Mouse (Mus musculus): ENCODE results near the gene Cd3eap.

Gene Cd3eap

DNA sequence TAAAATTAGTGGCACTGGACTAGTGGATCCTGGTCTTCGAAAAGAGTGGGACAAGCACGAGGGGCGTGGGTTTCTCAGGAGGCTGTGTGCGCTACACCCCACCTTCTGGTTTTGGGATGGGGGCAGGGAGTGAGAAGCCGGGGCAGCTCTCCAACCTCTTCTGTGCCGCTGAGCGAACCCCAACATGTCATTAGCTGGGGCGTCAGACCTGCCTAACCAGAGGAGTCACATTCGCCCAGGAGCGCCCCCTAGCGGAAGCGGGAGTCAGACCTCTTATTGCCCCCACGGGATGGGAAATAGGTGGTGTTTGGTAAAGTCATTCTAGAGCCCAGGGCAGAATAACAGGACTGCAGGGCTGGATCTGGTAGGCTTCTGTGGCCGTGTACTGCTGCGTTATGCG is 2.4 kb upstream of the Cd3eap start:
- DNase-seq (ENCODE audit: low spot score), result peak; percentile 91

DNA sequence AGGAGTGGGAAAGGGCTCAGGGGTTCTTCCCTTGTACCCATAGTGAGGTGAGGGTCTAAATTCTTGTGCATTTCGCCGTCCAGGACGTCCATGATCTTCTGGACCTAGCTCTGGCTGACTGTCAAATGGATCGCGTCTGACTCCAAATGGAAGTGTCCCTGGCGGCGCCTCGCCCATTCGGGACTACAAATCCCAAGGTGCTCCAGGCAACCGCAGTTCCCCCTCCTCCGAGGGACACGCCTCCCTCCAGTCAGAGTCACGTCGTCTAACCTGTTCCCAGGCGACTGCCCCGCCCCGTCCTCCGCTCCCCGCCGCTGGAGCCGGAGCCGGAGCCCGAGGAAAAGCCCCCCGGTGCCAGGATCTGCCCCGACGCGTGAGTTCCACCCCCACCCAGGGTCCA is 1.7 kb upstream of the Cd3eap start:
- DNase-seq (ENCODE audit: low spot score), result peak; percentile 86

DNA sequence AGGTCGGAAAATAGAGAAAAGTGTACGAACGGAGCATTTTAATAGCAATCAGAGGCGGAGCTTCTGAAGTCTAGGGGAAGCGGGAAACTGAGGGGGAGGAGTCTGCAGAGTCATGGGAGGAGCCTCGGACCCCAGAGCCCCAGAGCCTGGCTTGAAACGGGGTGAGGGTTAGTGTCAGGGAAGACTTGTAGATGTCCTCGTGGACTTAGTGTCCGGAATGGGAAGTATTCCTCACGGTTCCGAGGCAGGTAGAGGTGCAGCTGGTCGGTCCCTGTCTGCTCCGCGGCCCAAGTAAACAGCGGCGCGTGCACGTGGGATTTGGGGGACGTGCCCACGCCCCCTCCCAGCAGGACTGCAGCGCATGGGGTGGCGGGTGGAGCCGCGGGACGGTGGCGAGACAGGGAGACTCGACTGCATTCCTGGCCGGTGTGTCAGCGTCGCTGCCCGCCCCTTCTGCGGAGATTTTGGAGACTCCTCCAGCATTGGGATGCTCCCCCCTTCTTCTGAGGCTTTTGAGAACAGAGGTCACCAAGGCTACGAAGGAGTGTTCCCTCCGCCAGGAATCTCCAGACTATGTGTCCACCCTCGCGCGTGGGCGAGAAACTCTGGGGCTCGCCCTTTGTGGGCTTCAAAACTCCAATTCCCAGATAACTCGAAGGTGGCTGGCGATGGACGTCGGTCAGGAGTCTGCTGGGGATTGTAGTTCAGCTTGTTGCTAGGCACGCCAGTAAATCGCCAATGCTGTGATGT is 784 bp upstream of the Cd3eap start:
- peak; percentile 88 for DNase-seq (ENCODE audit: low spot score)

DNA sequence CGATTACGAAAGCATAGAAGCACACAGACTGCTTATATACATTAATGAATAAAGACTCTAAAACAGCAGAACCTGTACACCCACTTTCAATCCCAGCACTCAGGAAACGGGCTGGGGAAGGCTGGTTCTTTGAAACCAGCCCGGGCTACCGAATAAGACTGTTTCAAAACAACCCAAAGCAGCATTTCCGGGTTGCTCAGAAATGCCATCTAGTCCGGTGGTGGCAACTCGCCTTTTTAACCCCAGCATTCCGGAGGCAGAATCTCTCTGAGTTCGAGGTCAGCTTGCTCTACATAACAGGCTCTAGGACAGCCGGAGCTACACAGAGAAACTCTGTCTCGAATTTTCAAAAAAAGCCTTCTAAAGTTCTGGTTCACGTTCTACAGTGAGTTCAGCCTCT is 649 bp downstream of the Cd3eap start:
- no peak for DNase-seq (ENCODE audit: low spot score)

DNA sequence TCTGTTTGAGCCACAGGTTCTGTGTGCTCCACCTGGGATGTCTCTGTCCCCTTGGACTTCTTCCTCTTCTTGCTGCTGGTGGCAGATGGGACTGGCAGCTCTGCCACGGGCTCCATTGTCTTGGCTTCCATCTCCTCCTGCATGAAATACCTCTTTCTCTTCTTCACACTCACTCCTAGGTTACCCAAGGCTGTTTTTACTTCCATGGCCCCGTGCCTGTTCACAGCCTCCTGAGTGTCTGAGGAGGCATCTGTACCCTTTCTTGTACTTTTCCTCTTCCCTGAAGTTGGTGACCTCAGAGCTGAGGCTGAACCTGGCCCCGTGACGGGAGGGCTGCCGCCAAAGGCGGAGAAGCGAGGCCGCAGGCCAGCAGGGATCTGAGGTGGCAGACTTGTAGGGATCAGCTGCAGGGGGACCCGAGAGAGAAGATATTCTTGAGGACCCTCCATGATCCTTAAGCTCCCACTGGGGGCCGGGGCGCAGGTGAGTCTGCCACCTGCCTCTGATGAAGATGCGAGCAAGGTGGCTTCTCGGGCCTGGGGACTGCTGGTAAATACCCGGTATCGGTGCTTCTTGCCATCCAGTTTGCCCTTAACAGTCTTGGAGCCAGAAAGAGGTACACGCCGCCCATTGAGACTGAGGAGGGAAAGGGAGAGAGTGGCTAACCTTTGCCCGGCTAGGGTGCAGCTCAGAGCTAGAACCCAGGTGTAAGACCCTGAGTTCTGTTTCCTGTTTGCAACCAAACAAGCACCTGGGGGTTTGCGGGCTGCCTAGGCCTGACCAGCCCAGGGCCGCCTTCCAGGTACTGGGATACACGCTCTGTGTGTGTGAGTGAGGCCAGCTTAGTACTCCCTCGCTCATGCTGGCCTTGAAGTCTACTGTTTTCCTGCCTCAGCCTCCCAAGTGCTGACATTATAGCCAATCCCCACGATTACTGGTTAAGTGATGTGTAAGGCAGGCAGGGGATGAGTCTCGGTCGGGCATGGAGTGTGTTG is 1.6 kb downstream of the Cd3eap start:
- no peak for DNase-seq (ENCODE audit: low spot score)

DNA sequence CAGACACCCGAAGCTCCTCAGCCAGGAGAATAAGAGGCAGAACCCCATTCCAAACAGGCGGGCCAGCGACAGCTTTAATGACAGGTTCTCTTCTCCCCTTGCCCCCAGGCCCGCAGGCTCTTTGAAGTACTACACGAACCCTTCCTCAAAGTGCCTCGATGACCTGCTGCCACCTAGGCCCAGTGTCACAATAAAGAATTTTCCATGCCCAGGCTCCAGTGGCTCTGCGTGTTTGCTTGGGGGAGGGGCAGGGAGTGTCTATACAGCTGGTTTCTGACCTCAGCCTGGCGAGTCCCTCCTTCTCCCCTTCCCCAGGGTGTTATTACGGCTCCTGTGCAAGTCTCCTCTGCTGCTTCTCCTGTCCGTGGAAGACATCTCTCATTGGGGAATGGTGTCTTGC is 3.0 kb downstream of the Cd3eap start:
- no peak for DNase-seq (ENCODE audit: low spot score)

DNA sequence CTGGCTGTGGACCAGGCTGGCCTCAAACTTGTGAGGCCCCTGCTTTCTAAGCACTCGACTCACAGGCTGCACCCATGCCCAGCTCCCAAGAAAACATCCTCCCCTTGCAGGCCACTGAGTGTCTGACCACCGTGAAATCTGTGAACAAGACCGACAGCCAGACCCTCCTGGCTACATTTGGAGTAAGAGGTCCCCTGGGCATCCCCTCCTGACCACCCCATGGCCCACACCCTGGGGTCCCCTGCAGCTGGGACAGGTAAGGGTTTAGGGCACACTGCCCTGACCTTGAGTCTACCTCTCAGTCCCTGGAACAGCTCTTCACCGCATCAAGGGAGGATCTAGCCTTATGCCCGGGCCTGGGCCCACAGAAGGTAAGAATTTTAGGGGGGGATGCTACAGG is 4.3 kb downstream of the Cd3eap start:
- no peak for DNase-seq (ENCODE audit: low spot score)

DNA sequence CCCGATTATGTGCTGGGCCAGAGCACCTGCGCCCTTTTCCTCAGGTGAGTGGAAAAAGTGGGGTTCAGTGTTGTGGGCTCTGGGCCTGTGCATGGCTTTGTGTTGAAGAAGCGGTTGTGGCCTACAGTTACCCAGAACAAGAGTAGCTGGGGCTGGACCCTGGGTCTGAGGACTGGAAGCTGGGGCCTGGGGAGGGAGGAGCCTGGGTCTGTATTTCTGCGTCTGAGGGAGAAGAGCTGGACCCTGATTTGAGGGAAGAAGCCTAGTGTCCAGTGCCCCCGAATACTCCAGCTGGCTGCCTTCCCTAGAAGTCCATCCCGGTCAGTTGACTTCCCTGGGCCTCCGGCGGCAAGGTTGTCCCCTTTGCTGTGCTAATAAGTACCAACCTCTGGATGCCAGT is 9.1 kb downstream of the Cd3eap start:
- DNase-seq (ENCODE audit: low spot score), result no peak

DNA sequence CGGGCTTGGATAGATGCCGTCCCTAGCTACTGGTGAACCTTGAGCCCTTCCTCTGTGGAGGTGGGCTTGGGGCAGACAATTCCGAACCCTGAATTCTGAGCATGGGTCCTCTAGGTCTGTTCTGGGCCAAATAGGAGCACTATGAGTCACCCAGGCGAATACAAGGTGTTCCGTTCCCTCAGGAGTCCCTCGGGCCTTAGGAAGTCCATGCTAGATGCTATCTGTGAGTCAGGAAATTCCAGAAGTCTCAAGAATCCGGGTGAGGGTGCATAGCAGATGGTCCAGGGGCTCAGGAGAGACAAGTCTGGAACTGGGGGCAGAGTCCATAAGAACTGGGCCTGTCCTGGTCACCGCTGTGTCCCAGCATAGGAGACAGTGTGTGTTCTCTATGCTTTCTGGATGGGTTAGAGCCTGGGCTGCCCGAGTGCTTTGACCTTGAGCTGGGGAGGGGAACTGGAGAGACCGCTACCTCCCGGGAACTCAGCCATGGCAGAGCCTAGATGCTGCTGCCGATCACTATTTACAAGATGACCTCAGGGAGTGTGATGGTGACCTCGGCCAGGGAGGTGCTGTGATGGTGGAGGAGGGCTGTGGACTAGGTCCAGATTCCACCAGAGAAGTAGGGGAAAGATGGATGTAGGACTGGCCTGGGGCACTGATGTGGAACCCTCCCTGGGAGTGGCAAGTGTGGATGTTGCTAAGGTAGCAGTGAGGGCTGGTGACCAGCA is 9.9 kb downstream of the Cd3eap start:
- DNase-seq (ENCODE audit: low spot score), result no peak

DNA sequence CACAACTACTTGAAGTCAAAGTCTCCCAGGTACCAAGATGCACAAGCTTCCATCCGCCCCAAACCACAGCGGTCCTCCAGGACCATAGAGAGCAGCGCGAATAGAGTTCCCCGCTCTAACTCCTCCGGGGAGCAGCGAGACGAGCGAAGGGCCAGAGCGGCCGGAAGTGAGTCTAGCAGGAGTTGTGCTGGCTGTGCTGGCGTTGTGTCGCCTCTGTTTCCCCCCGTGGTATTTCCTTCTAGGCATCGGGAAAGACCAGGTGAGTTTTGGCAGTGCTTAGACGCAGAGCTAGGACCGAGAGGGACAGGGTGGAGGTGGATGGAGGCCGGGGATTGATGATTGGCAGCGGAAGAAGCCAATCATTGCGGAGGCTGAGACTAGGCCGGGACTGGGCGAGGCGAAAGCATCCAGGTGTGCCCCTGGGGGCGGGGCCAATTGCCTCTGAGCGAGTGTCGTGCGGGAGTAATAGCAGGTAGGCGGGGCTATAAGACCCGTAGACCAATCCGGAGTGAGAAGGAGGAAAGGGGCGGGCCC is 14.3 kb downstream of the Cd3eap start:
- DNase-seq (ENCODE audit: low spot score), result peak; percentile 98

DNA sequence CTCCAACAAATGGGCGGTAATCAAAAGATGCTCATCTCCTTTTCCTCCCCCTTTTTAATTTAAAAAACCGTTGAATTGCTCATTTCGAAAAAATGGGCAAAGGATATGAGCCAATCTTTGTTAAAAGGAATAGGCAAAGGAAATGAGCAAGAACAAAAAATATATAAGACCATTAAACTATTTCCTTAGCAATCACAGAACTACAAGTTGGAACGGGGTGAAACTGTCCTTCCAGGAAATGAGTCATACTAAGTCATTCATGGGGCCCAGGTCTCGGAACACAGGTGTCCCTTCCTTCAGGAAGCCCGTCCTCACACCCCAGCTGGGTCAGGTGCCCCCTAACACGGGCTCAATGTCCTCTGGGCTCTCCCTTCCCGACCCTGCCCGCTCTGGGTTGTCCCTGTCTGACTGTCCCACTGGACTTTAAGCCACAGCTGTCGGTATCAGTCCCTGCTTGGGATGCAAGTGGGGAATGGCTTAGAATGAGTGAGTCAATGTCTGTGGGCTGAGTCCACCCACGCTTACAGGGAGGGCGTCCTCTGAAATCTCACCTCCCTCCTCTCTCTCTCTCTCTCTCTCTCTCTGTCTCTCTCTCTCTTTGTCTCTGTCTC is 14.9 kb downstream of the Cd3eap start, which contains the start of gene Ercc1:
Gene Ercc1 (plus strand): TSS at position 542 of the 611 bp plus-strand sequence.
- no peak for DNase-seq (ENCODE audit: low spot score)

DNA sequence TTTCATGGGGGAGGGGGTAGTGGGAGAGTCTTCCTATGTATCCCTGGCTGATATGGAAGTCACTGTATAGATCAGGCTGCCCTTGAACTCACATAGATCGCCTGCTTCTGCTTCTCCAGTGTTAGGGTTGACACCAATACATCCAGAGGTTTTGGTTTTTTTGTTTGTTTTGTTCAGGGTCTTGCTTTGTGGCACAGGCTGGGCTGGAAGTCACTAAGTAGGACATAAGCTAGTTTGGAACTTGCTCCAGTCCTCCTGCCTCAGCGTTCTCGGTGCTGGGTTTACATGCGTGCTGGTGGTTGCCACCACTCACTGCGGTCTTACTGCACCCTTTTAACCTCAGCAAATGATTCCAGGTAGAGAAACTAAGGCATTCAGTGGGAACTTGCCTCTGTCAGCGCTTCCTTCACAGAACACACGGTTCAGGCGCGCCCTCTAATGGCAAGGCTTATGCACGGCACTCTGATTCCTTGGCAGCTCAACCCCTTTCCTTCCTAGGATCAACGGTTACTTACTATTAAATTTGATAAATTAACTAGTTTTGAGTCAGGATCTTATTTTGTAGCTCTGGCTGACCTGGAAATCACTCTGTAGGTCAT is 16.0 kb downstream of the Cd3eap start:
- peak; percentile 85 for DNase-seq (ENCODE audit: low spot score)

DNA sequence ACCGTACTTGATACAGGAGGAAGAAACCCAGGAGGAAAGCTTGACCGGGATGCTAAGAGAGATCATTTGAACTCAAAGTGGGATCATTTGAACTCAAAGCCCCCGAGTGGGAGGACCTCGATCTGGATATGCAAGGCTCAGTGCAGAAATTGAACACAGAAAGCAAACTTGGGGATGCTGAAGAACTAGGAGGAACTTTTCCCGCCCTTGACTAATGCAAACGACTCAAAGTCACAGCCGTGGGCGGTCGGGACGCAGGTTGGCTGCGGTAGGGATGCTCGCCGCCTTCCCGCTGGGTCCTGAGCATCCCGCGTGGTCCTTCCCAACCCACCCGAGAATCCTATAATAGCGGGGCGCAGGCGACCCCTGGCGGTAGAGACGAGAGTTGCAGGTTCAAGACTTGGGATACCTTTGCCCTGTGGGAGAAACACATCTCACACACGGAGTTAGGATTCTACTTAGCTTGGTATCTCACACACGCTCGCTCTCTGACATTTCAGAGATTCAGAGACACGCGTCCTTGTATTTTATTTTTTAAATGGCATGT is 16.7 kb downstream of the Cd3eap start:
- peak; percentile 70 for DNase-seq (ENCODE audit: low spot score)

DNA sequence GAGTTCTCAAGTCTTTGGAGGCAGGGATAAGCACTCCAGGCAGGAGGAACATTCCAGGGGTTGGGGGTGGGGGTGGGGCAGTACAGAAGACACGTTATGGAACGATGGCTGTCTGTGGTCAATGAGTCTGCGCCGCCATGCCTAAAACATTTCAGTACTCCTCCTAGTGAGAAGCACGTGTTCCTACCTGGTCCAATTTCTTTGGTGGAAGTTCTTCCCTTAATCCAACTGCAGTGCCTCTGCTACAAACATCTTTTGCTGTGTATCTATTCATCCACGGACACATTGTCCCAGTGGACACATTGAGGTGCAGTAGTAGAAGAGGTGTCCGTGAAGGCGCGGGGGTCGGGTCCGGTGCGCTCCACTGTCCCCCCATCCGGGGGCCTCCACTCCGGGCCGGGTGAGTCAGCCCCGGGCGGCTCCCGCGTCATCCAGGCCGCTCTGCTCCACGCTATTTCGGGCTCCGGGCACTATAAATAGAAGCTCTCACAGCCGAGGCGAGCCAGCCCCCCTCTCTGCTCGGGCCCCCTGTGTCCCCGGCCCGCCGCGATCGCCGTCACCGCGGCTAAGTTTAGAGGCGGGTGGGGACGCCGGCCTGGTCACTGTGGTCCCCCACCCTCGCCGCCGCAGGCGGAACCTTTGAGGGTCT is 17.4 kb downstream of the Cd3eap start:
- DNase-seq (ENCODE audit: low spot score), result no peak

DNA sequence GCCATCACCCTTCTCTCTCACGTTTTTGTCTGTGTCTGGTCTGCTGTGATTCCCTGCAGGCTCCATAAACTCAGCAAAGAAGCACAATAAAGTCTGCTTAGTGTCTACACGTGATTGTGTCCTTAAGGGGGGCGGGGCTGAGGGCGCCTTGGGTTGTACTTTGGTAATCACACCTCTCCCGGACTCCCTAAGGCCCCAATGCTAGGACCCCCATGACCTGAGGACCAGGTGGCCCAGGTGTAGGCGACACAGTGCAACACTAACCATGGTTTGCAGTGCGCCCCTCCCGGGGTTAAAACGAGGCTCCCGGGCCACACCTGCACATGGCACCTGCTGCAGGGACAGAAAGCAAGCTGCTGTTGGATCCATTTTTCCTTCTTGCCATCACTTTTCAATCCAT is 18.0 kb downstream of the Cd3eap start:
- DNase-seq (ENCODE audit: low spot score), result no peak

DNA sequence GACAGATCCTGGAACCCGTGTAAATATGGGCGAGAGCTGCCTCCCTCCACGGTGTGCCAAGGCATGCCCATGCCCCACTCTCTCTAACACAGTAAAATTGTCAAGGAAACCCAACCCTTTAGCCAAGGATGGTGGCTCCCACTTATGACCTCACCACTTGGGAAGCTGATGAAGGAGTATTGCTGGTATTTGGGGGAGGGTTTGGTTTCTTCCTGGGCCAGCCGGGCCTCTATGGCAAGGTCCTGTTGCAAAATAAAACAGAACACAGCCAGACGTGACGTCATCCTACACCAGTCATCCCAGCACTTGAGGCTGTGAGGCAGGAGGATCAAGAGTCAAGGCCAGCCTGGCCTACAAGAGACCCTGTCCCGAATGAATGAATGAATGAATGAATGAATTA is 20.7 kb downstream of the Cd3eap start:
- no peak for DNase-seq (ENCODE audit: low spot score)

DNA sequence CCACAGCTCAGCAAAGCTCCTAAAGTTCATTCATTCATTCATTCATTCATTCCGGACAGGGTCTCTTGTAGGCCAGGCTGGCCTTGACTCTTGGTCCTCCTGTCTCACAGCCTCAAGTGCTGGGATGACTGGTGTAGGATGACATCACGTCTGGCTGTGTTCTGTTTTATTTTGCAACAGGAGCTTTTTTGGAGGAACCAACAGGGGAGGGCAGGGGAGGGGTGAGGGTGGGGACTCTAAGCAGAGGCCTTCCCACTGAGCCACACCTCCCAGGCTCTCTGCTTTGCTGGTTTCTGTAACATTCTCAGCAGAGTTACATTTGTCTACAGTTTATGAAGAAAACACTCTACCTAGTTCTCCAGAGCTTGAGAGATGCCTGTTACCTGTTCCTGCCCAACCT is 21.2 kb downstream of the Cd3eap start:
- DNase-seq (ENCODE audit: low spot score), result no peak

DNA sequence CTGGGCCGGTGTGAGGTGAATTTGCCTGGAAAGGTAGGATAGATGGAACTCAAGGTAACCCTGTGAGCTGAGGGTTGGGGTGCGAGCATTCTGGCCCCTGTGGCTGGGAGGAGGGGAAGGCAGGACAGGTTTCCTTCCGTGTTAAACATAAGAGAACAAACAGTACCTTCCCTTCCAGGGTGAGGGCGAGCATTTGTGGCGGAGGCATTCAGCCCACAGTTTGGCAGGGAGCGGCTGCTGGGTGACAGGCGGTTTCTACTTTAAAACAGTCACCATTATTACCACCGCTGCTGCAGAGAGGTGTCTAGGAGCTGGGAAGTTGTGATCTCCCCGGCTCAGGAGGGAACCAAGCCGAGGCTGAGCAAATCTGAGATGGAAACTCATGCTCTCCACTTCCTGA is 22.2 kb downstream of the Cd3eap start:
- DNase-seq (ENCODE audit: low spot score), result no peak

DNA sequence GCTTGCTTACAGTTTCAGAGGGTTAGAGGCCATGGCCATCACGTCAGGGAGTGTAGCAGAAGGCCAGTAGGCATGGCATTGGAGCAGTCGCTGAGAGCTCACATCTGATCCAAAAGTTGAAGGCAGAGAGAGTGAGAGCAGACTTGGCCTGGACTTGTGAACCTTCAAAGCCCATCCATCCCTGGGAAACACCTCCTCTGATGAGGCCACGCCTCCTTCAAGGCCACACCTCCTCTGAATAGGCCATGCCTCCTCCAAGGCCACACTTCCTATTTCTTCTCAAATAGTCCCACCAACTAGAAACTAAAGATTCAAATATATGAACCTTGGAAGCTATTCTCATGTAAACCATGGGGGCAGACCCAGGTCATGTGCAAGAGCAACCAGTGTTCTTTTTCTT is 23.7 kb downstream of the Cd3eap start:
- no peak for DNase-seq (ENCODE audit: low spot score)

DNA sequence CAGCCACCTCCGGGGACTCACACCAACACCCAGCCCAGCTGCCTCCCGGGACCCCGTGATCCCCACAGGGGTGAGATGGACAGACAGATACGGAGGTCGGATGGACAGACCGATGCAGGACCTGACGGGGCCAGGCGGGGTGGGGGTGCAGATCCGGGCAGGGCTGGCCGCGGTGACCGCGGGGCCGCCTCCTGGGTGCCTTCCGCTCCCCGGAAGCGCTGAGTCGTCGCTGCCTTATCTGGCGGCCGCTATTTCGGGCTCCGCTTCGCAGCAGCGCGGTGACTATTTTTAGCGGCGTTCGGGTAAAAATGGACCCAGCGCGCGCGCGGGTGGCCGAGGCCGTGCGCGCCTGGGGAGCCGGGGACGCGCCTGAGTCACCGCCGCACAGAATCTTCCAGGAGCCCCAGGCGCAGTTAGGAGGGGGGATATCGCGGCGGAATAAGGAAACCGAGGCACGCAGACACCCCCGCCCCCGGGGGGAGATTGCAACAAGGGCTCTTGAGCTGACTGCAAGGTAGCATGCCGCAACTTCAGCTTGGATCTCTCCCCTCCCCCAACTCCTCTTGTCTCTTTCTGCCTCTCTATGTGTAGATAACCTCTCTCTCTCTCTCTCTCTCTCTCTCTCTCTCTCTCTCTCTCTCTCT is 26.5 kb downstream of the Cd3eap start:
- no peak for DNase-seq (ENCODE audit: low spot score)
